Mouse (Mus musculus) MEL (cell line): Measurements from ENCODE around the gene Pdcl3.

ENCODE experiments used
- CHD2 ChIP-seq: IDR thresholded peaks from 2 replicates; pipeline ENCODE4 v1.6.1; 2011; ENCODE audit warnings: low read length, improper control_type of control experiment
- CTCF ChIP-seq, 3 experiments: IDR thresholded peaks in 2 of 3; conservative IDR thresholded peaks in 1 of 3; 2 replicates each; pipeline ENCODE4 v1.5.1; 2011 to 2012; ENCODE audit warnings: low read length in 3 of 3, low read depth in 2 of 3, mild to moderate bottlenecking in 2 of 3, improper control_type of control experiment in 1 of 3, inconsistent platforms in 1 of 3, mixed read lengths in 1 of 3, moderate library complexity in 1 of 3; ENCODE audit not compliant: control insufficient read depth in 1 of 3, insufficient read depth in 1 of 3, poor library complexity in 1 of 3, severe bottlenecking in 1 of 3
- E2F4 ChIP-seq: IDR thresholded peaks from 2 replicates; pipeline ENCODE4 v1.6.1; 2011; ENCODE audit warnings: low read depth, low read length, improper control_type of control experiment, borderline replicate concordance
- EP300 ChIP-seq, 2 experiments: IDR thresholded peaks; 2 replicates each; pipeline ENCODE4 v1.6.1; 2011; ENCODE audit warnings: improper control_type of control experiment in 2 of 2, low read length in 2 of 2, low read depth in 1 of 2, mild to moderate bottlenecking in 1 of 2
- GATA1 ChIP-seq: IDR thresholded peaks from 2 replicates; pipeline ENCODE4 v1.6.1; 2011; ENCODE audit warnings: low read depth, low read length, improper control_type of control experiment
- MAX ChIP-seq: IDR thresholded peaks from 2 replicates; pipeline ENCODE4 v1.6.1; 2011; ENCODE audit warnings: low read length, improper control_type of control experiment
- NELFE ChIP-seq: IDR thresholded peaks from 2 replicates; pipeline ENCODE4 v1.6.1; 2011; ENCODE audit warnings: low read depth, low read length, improper control_type of control experiment
- POLR2A ChIP-seq, 2 experiments: IDR thresholded peaks; 2 replicates each; pipeline ENCODE4 v1.6.1; 2011 to 2012; ENCODE audit warnings: low read length in 2 of 2, mild to moderate bottlenecking in 2 of 2, control low read depth in 1 of 2, improper control_type of control experiment in 1 of 2, low read depth in 1 of 2, moderate library complexity in 1 of 2; ENCODE audit not compliant: control insufficient read depth in 1 of 2, insufficient read depth in 1 of 2, poor library complexity in 1 of 2
- POLR2AphosphoS5 ChIP-seq: IDR thresholded peaks from 2 replicates; pipeline ENCODE4 v1.6.1; 2012; ENCODE audit warnings: low read depth, borderline replicate concordance, mild to moderate bottlenecking, inconsistent platforms, low read length, moderate library complexity, mixed read lengths
- RAD21 ChIP-seq: IDR thresholded peaks from 2 replicates; pipeline ENCODE4 v1.6.1; 2011; ENCODE audit warnings: mild to moderate bottlenecking, low read depth, low read length, improper control_type of control experiment
- SIN3A ChIP-seq: IDR thresholded peaks from 2 replicates; pipeline ENCODE4 v1.6.1; 2012; ENCODE audit warnings: low read length, improper control_type of control experiment, inconsistent platforms
- USF1 ChIP-seq: IDR thresholded peaks from 2 replicates; pipeline ENCODE4 v1.6.1; 2014; ENCODE audit warnings: low read depth, mild to moderate bottlenecking, inconsistent platforms, low read length, improper control_type of control experiment, moderate library complexity
- USF2 ChIP-seq, 2 experiments: IDR thresholded peaks; 2 replicates each; pipeline ENCODE4 v1.6.1; 2011 to 2012; ENCODE audit warnings: improper control_type of control experiment in 2 of 2, low read length in 2 of 2, borderline replicate concordance in 1 of 2, inconsistent platforms in 1 of 2, low read depth in 1 of 2, mild to moderate bottlenecking in 1 of 2; ENCODE audit not compliant: insufficient read depth in 1 of 2
- ZKSCAN1 ChIP-seq: IDR thresholded peaks from 2 replicates; pipeline ENCODE4 v1.6.1; 2012; ENCODE audit warnings: low read depth, mild to moderate bottlenecking, inconsistent platforms, low read length, improper control_type of control experiment, moderate library complexity

DNA sequence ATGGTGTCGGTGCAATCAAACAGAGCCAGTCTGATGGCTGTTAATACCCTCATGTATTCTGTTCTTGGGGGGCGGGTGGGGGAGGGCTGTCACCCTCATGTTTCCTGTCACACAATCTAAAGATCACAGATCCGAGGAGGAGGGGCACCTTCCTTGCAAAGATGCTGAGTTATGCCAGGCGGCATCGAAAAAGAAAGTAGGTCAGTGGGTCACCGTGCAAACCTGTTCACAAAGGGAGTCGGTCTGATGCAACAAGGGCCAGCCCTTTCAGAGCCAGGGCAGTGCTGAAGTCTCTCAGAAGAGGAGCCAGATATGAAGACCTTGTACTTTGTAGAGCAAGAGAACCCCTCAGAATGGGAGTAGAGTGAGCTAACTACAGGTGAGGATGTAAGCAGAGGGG is 39.7 kb downstream of the Pdcl3 start:
- TF ChIP-seq GATA1: no peak
- TF ChIP-seq SIN3A: no peak
- no peak for TF ChIP-seq MAX
- TF ChIP-seq POLR2AphosphoS5: no peak
- TF ChIP-seq USF2 (IDR thresholded peaks at IDR 0.05; ENCODE audit: borderline replicate concordance in 1 of 2, insufficient read depth in 1 of 2, low read depth in 1 of 2, low read length in 2 of 2): no peak
- TF ChIP-seq USF1: no peak
- TF ChIP-seq ZKSCAN1: no peak
- no peak for TF ChIP-seq CTCF (IDR thresholded peaks at IDR 0.05 in 2 of 3, conservative IDR thresholded peaks at IDR 0.05 in 1 of 3; ENCODE audit: control insufficient read depth in 1 of 3, insufficient read depth in 1 of 3, low read depth in 2 of 3, low read length in 3 of 3, poor library complexity in 1 of 3, severe bottlenecking in 1 of 3)
- no peak for TF ChIP-seq POLR2A (IDR thresholded peaks at IDR 0.05; ENCODE audit: control insufficient read depth in 1 of 2, insufficient read depth in 1 of 2, low read depth in 1 of 2, low read length in 2 of 2, poor library complexity in 1 of 2)
- TF ChIP-seq NELFE: no peak
- TF ChIP-seq E2F4: no peak
- no peak for TF ChIP-seq CHD2
- no peak for TF ChIP-seq RAD21
- TF ChIP-seq EP300 (IDR thresholded peaks at IDR 0.05; ENCODE audit: low read depth in 1 of 2, low read length in 2 of 2): no peak
